Mouse (Mus musculus) heart, postnatal 0 days (tissue): ENCODE results near the gene Klhl25.

Experiments used
- CTCF ChIP-seq: IDR thresholded peaks from 2 replicates; pipeline ENCODE4 v1.5.1; 2016; ENCODE audit warnings: antibody characterized with exemption, control low read depth, low read depth
- EP300 ChIP-seq: IDR thresholded peaks from 2 replicates; pipeline ENCODE4 v1.6.1; 2016; ENCODE audit warnings: antibody characterized with exemption, low read depth

GRCm38 (mm10) chr7:75851290-75851689, 3.2 kb downstream of the Klhl25 start:
- TF ChIP-seq CTCF = no peak
- no peak for TF ChIP-seq EP300
